Mouse (Mus musculus) layer of hippocampus, adult 2 months (tissue): ENCODE measurements around the gene Sptb. TPM values are rescaled to one million over a fixed set of nuclear protein-coding genes. Genes with fewer than 3 reads are reported as not detected.

Source experiments
- DNase-seq, 2 experiments: peaks; one replicate each; pipeline ENCODE4 v3.0.0; 2022; ENCODE audit warnings: low spot score in 2 of 2
- H3K27ac ChIP-seq: fragments of 200-600 bp; 2 replicates; pipeline ENCODE4 v1.8.1; 2022
- H3K4me3 ChIP-seq: fragments of 200-600 bp; 2 replicates; pipeline ENCODE4 v1.8.1; 2022; ENCODE audit warnings: mild to moderate bottlenecking
- CTCF ChIP-seq: fragments of 200-600 bp; conservative IDR thresholded peaks from 2 replicates; pipeline ENCODE4 v1.8.1; 2022; ENCODE audit warnings: antibody characterized with exemption, mild to moderate bottlenecking, moderate library complexity
- total RNA-seq, 2 experiments: library from RNA; stranded (reverse); gene quantifications; 2 replicates each; pipeline ENCODE4 v1.2.3; 2021

Gene Sptb
- total RNA-seq, 2 experiments from 2014 or later, result 134 TPM

DNA sequence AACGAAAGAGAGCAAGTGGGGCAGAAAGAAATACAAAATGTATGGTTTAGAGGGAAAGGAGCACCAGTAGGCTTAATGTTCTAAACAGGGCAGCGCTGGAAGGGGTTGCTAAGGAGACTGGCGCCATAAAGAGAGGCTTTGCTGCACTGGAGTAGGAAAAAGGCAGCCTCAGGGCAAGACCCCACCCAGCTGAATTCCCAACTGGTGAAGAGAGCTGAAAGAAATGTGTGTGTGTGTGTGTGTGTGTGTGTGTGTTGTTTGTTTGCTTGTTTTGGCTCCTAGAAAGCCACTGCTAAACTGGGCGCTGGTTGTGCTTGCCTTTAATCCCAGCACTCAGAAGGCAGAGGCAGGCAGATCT is 94.8 kb downstream of the Sptb start:
- no peak for DNase-seq
- no peak for TF ChIP-seq CTCF
- H3K4me3 ChIP-seq, result no peak overlapping the region
- peak overlapping the region; percentile 76 for H3K27ac ChIP-seq

DNA sequence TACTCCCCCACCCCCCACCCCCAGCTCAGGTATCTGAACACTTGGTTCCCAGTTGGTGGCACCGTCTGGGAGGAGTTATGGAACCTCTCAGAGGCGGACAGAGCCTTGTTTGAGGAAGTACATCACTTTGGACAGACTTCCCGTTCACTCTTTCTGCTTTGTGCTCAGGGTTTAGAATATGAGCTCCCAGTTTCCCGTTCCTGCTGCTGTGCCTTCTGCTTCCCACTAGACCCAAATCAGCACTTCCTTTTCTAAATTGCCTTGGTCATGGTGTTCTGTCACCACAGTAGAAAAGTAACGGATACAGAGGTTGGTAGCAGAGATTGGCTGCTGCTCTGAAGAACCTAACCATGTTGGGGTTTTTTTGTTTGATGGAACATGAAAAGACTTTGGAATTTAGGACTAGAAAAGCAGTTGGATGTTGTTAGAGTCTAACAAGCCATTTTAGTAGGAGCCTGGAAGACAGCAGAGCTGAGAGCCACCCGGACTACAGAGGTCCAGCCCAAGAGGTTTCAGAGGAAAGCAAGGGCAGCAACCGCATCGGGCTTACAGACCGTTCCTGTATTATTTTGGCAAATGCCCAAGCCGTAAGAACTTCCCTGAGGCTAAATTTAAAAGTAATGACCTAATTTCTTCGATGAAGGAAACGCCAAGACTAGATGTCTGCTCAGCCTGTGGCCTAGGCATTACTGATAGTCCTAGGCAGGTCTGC is 95.3 kb downstream of the Sptb start:
- no peak overlapping the region for H3K4me3 ChIP-seq
- no peak for DNase-seq
- no peak for TF ChIP-seq CTCF
- H3K27ac ChIP-seq, result peak overlapping the region; percentile 76

DNA sequence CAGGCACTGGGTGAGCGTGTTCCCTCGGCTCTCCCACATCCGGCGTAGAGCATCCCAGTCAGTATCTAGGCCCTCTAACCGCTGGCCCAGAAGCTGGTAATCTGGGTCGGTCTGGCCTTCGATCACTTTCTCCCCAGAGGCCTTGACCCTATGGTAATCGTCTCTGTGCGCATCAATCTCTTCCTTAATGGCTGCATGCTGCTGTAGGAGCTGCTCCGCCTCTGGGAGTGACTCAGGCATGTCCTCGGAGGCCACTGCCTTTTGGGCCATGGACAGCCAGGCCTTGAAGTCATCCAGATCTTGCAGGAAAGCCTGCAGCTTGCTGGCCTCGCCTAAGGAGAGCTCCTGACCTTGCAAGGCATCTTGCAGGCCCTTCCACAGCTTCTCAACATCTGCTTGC is 97.7 kb downstream of the Sptb start:
- no peak overlapping the region for H3K4me3 ChIP-seq
- DNase-seq, result no peak
- no peak overlapping the region for H3K27ac ChIP-seq
- TF ChIP-seq CTCF, result no peak

- Histone ChIP-seq H3K4me3 (no peak overlapping the region), H3K27ac (no peak overlapping the region)
- no peak for DNase-seq
- TF ChIP-seq CTCF, result no peak
Measured at GRCm38 (mm10) chr12:76608997-76609565, 101.3 kb downstream of the Sptb start.

- 0 out of 2 replicates have a peak, but pooled peaks have one; percentile 9 for TF ChIP-seq CTCF
- DNase-seq, result no peak
- Histone ChIP-seq H3K27ac (peak overlapping the region; percentile 21; the same call in 1 of the 2 replicates), H3K4me3 (no peak overlapping the region)
Measured at GRCm38 (mm10) chr12:76608241-76608640, 102.1 kb downstream of the Sptb start.

GRCm38 (mm10) chr12:76605837-76606236 is 104.5 kb downstream of the Sptb start:
- H3K27ac ChIP-seq, result no peak overlapping the region
- H3K4me3 ChIP-seq, result no peak overlapping the region
- no peak for DNase-seq
- peak; percentile 53 for TF ChIP-seq CTCF

GRCm38 (mm10) chr12:76604546-76604945 is 105.8 kb downstream of the Sptb start:
- TF ChIP-seq CTCF, result no peak
- no peak for DNase-seq
- Histone ChIP-seq H3K27ac (no peak overlapping the region), H3K4me3 (no peak overlapping the region)

DNA sequence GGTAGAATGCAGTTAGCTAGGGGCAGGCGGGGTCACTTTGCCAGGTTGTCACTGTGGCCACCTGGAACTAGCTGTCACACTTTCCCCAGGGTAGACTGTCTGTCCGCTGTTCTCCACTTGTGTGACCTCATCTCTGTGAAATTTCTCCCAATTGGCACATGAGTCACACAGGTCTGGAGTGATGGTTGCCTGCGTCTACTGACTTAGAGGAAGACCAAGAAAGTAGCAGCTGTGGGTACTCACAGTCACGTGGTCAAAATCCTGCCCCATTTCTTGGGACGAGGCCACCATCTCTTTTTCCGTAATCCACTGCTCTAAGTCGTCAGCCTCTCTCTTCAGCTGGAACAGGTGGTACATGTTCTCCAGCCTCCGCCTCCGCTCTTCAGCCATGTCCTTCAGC is 106.6 kb downstream of the Sptb start:
- TF ChIP-seq CTCF, result no peak
- no peak overlapping the region for H3K4me3 ChIP-seq
- DNase-seq, result no peak
- no peak overlapping the region for H3K27ac ChIP-seq

DNA sequence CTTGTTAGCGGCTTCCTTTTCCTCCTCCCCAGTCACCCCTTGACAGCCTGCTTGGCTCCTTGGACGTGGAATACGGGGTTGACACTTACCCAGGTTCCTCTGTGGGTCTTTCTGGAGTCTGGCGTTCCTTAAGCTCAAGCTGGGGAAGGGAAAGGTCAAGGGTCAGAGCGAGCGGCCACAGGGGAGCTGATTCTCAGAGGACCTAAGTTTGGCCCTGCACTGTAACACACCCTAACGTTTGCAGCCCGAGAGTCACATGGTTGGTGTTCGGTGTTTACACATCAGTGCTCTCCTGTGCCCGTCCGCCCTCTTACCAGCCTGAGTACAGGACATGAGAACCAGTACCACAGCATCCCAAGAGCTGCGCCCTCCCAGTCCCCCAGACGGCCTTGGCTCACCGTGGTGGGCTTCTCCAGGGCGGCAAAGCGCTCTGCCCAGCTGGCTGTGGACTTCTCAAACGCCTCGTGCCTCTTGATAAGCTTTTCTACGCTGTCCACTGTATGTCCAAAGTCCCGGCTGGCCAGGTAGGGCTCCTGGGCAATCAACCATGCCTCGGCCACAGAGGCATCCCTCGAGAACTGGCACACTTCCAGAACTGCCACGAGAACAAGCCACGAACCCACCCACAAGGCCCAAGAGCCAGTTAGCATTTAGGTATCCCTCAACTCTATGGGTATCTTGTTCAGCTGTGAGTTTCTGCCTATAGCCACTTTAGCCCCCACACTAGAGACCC is 112.0 kb downstream of the Sptb start:
- DNase-seq, result no peak
- Histone ChIP-seq H3K4me3 (no peak overlapping the region), H3K27ac (peak overlapping the region; percentile 61; the same call in 1 of the 2 replicates)
- TF ChIP-seq CTCF, result no peak

- no peak for TF ChIP-seq CTCF
- DNase-seq, result no peak
Measured at GRCm38 (mm10) chr12:76597577-76598100, 112.7 kb downstream of the Sptb start.

GRCm38 (mm10) chr12:76596292-76597023 is 113.9 kb downstream of the Sptb start:
- Histone ChIP-seq H3K4me3 (no peak overlapping the region), H3K27ac (peak overlapping the region; percentile 86)
- DNase-seq, result peak; percentile 72 to 80
- peak; percentile 74 for TF ChIP-seq CTCF

More at GRCm38 (mm10) chr12:76597577-76598100, 112.7 kb downstream of the Sptb start:
- no peak overlapping the region for H3K4me3 ChIP-seq
- H3K27ac ChIP-seq, result peak overlapping the region; percentile 61; the same call in 1 of the 2 replicates

GRCm38 (mm10) chr12:76595830-76596229 is 114.5 kb downstream of the Sptb start:
- H3K4me3 ChIP-seq, result no peak overlapping the region
- peak; percentile 48 to 83 for DNase-seq
- no peak for TF ChIP-seq CTCF
- H3K27ac ChIP-seq, result peak overlapping the region; percentile 86
